Mouse (Mus musculus) MEL (cell line): Measurements from ENCODE around the gene Rps6ka4.

Experiments
- CTCF ChIP-seq, 3 experiments: IDR thresholded peaks in 2 of 3; conservative IDR thresholded peaks in 1 of 3; 2 replicates each; pipeline ENCODE4 v1.5.1; 2011 to 2012; ENCODE audit warnings: low read length in 3 of 3, low read depth in 2 of 3, mild to moderate bottlenecking in 2 of 3, improper control_type of control experiment in 1 of 3, inconsistent platforms in 1 of 3, mixed read lengths in 1 of 3, moderate library complexity in 1 of 3; ENCODE audit not compliant: control insufficient read depth in 1 of 3, insufficient read depth in 1 of 3, poor library complexity in 1 of 3, severe bottlenecking in 1 of 3
- JUND ChIP-seq: IDR thresholded peaks from 2 replicates; pipeline ENCODE4 v1.6.1; 2011; ENCODE audit warnings: low read depth, mild to moderate bottlenecking, improper control_type of control experiment, low read length
- MXI1 ChIP-seq: IDR thresholded peaks from 2 replicates; pipeline ENCODE4 v1.6.1; 2011; ENCODE audit warnings: mild to moderate bottlenecking, low read depth, low read length, improper control_type of control experiment
- NELFE ChIP-seq: IDR thresholded peaks from 2 replicates; pipeline ENCODE4 v1.6.1; 2011; ENCODE audit warnings: low read depth, low read length, improper control_type of control experiment
- RAD21 ChIP-seq: IDR thresholded peaks from 2 replicates; pipeline ENCODE4 v1.6.1; 2011; ENCODE audit warnings: mild to moderate bottlenecking, low read depth, low read length, improper control_type of control experiment
- SMC3 ChIP-seq: IDR thresholded peaks from 2 replicates; pipeline ENCODE4 v1.6.1; 2011; ENCODE audit warnings: low read depth, low read length, improper control_type of control experiment
- ZMIZ1 ChIP-seq: IDR thresholded peaks from 2 replicates; pipeline ENCODE4 v1.6.1; 2012; ENCODE audit warnings: low read depth, mild to moderate bottlenecking, inconsistent platforms, low read length, improper control_type of control experiment, moderate library complexity

GRCm38 (mm10) chr19:6814958-6815357 lies 25.5 kb downstream of the Rps6ka4 start:
- peak; percentile 30 to 35 (median 35); a peak in 5 of 6 replicates for TF ChIP-seq CTCF (IDR thresholded peaks at IDR 0.05 in 2 of 3, conservative IDR thresholded peaks at IDR 0.05 in 1 of 3; ENCODE audit: control insufficient read depth in 1 of 3, insufficient read depth in 1 of 3, low read depth in 2 of 3, low read length in 3 of 3, poor library complexity in 1 of 3, severe bottlenecking in 1 of 3)
- no peak for TF ChIP-seq JUND
- TF ChIP-seq RAD21, result no peak
- no peak for TF ChIP-seq NELFE
- TF ChIP-seq MXI1, result no peak
- no peak for TF ChIP-seq SMC3
- no peak for TF ChIP-seq ZMIZ1
